8 mouse cellular contexts compared by ENCODE assay signal in the genomic region with DNA sequence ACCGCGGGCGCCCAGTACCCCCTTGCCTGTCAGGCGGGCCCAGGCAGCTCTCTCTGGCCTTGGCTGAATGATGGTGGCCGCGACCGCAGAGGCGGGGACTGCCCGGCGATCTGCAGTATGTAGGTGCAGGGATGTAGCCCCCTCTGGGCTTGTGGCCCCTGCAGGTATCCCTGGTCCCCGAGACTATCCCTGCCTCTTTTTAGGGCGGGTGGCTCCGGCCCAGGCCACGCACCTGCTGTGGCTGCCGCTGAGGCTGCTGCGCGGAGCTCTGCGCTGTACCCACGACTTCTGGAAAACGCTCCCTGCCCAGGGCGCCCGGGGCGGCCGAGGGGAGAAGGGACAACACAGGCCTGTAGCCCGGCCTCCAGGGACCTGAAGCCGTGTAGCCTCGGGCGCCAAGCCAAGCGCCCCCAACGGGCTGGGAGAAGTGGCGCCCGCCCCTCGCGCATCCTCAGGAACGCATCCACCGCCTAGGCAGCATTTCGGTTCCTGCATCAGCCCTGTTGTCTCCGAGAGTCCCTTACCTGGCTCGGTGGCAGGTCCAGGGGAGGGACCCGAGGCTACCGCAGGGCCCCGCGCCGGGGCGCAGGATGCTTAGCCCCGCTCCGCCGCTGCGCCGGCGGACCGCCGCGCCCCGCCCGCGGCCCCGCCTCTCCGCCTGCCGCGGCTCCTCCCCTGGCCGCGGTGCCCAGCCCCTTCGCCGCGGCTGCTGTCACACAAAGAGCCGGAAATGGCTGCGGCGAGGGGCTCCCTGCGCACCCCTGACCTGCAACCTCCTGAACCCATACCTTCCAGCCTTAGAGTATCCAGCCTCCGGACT. TPM values are rescaled to one million over a fixed set of nuclear protein-coding genes. Genes with fewer than 3 reads are reported as not detected.
DNase-seq lines count a peak whose midpoint lies in the region; ATAC-seq and TF ChIP-seq lines count a peak whose summit lies in the region.

No protein-coding gene starts in this region.

- TF ChIP-seq POLR2A in brain, embryonic 14.5 days (IDR thresholded peaks at IDR 0.05; ENCODE audit: borderline replicate concordance, extremely low read depth, insufficient read depth, insufficient read length, poor library complexity, severe bottlenecking) = peak; percentile 76

- H3K36me3 ChIP-seq in ES-E14 (ENCODE audit: control insufficient read depth, insufficient read depth, low read length, poor library complexity, severe bottlenecking) = no peaks in the 10 kb centered on the region

- H3K9ac ChIP-seq in ES-E14 (ENCODE audit: insufficient read depth, low read depth, low read length, poor library complexity, severe bottlenecking) = peak overlapping the region; percentile 62

- no peak for TF ChIP-seq CTCF in brain, embryonic 14.5 days (IDR thresholded peaks at IDR 0.05; ENCODE audit: borderline replicate concordance, extremely low read depth, insufficient read depth, insufficient read length)

- H3K9me3 ChIP-seq in ES-E14 (ENCODE audit: control insufficient read depth, insufficient read depth, low read depth, low read length) = no peaks in the 10 kb centered on the region

- H3K4me3 ChIP-seq in ES-E14 (ENCODE audit: insufficient read depth in 1 of 2, low read depth in 1 of 2, low read length in 2 of 2, poor library complexity in 1 of 2, severe bottlenecking in 1 of 2) = peak overlapping the region; percentile 70

- DNase-seq in ES-E14 (ENCODE audit: low read depth, low spot score) (peak; percentile 22), MN1 (ENCODE audit: low spot score) (no peak)
- DNase-seq in brain, embryonic 14.5 days (ENCODE audit: low read depth) = peak; percentile 88
- peak; percentile 70 to 73 for DNase-seq in layer of hippocampus, postnatal 36 days
- DNase-seq in lung, postnatal 36 days = peak; percentile 51
- DNase-seq in right cerebral cortex, postnatal 10 days (ENCODE audit: low spot score in 2 of 2) = peak; percentile 70 to 71

- H3K4me1 ChIP-seq in ES-E14 (ENCODE audit: control insufficient read depth in 2 of 2, insufficient read depth in 2 of 2, low read length in 2 of 2, poor library complexity in 1 of 2) = peaks cover 0 to 4% of the 10 kb centered on the region in 2 experiments; a peak in 1 of 4 replicates

- no peak overlapping the region for H3K27ac ChIP-seq in ES-E14 (ENCODE audit: insufficient read depth, low read depth, low read length, poor library complexity, severe bottlenecking)

- peak; percentile 77 for ATAC-seq in erythroblast, adult 5-6 weeks (replicated peaks; ENCODE audit: low FRiP score, poor library complexity, severe bottlenecking)
- peak; percentile 39 to 44 for ATAC-seq in hematopoietic stem cell, adult 5-6 weeks (replicated peaks in 1 of 2; ENCODE audit: insufficient read depth in 1 of 2, low FRiP score in 2 of 2, low TSS enrichment in 1 of 2, low read depth in 1 of 2, poor library complexity in 2 of 2, severe bottlenecking in 2 of 2)

- in situ Hi-C loops in ES-E14 (cut with MboI; ENCODE audit: low sequenced_read_pairs in 2 of 2, unreplicated experiment in 2 of 2) = no loop called here

TF ChIP-seq in ES-E14, 5 proteins besides CTCF, POLR2A, EP300 and RAD21:
- TF ChIP-seq HCFC1 (IDR thresholded peaks at IDR 0.05; ENCODE audit: borderline replicate concordance, insufficient read depth, low read length) = 0 out of 2 replicates have a peak, but pooled peaks have one; percentile 25
- no peak for TF ChIP-seq MAFK (IDR thresholded peaks at IDR 0.05; ENCODE audit: insufficient read depth, low read depth, low read length)

RNA-seq across cellular contexts. Expression of gene Cyfip2, which starts 0.7 kb away (rescaled TPM):
- total RNA-seq in ES-E14 (2012; rRNA removed) = 7.3 and 7.4 TPM in 2 replicates
- 35.9 and 75.9 TPM in 2 replicates for polyA plus RNA-seq in brain, embryonic 14.5 days (2012; rRNA removed)
- total RNA-seq in erythroblast, adult 5-6 weeks (2015; ENCODE audit: low replicate concordance) = 49.7 and 60.3 TPM in 2 replicates
- 19.9 and 22.9 TPM in 2 replicates for total RNA-seq in erythroblast, adult 5-6 weeks (2017; ENCODE audit: low replicate concordance)
- 79.8 and 93.2 TPM in 2 replicates for total RNA-seq in hematopoietic stem cell, adult 5-6 weeks (2017)
- 100 to 1,000 TPM; 491 to 500 TPM for total RNA-seq in layer of hippocampus, postnatal 36 days (2021)
